In genomic region chr6:140300470-140301145, GRCm38 (mm10) we compare ENCODE assay signal across 9 mouse cellular contexts.
DNase-seq lines count a peak whose midpoint lies in the region; ATAC-seq and TF ChIP-seq lines count a peak whose summit lies in the region.
"Had no signal": no experiment of that assay in that cellular context is flagged by ENCODE, and none has a peak within 500 bp of the region (broad histone marks: within the 10 kb centered on the region; RNA-seq: fewer than 3 reads in every experiment).

No protein-coding gene starts in this region.

- no peaks in the 10 kb centered on the region for H3K36me3 ChIP-seq in midbrain, embryonic 13.5 days
- no peaks in the 10 kb centered on the region for H3K36me3 ChIP-seq in midbrain, embryonic 11.5 days (ENCODE audit: control insufficient read depth, insufficient read depth, low read length)
- H3K36me3 ChIP-seq in neural tube, embryonic 14.5 days (ENCODE audit: control insufficient read depth, insufficient read depth, low read length): no peaks in the 10 kb centered on the region
- H3K36me3 ChIP-seq in thymus, adult 2 months (ENCODE audit: control insufficient read depth, insufficient read depth, low read length): no peaks in the 10 kb centered on the region
- H3K36me3 ChIP-seq: G1E had no signal

- no peak for TF ChIP-seq POLR2A in thymus, adult 2 months (IDR thresholded peaks at IDR 0.05; ENCODE audit: control insufficient read depth, extremely low read depth, insufficient read depth, low read length, poor library complexity)

- no peak for DNase-seq in midbrain, embryonic 11.5 days (ENCODE audit: low spot score, missing footprints)
- DNase-seq in embryo, embryonic 10 days (ENCODE audit: low spot score): peak; percentile 33
- DNase-seq in heart, postnatal 4 days: peak; percentile 71
- DNase-seq in kidney, postnatal 4 days: peak; percentile 84 to 89
- DNase-seq in frontal cortex, postnatal 14 days (ENCODE audit: low spot score in 2 of 2): no peak
- no peak for DNase-seq in thymus, adult 2 months

- H3K27ac ChIP-seq in midbrain, embryonic 13.5 days: no peak overlapping the region
- H3K27ac ChIP-seq in midbrain, embryonic 11.5 days (ENCODE audit: low read depth, low read length): no peak overlapping the region
- H3K27ac ChIP-seq in neural tube, embryonic 14.5 days (ENCODE audit: low read depth, low read length): no peak overlapping the region
- no peak overlapping the region for H3K27ac ChIP-seq in thymus, adult 2 months (ENCODE audit: control insufficient read depth, insufficient read depth, low read length)

- H3K9ac ChIP-seq in midbrain, embryonic 13.5 days (replicated peaks): no peak overlapping the region
- no peak overlapping the region for H3K9ac ChIP-seq in midbrain, embryonic 11.5 days (ENCODE audit: low read length)
- H3K9ac ChIP-seq in neural tube, embryonic 14.5 days (replicated peaks; ENCODE audit: low read depth, low read length): no peak overlapping the region

- no peak overlapping the region for H3K4me2 ChIP-seq in midbrain, embryonic 13.5 days (replicated peaks)
- no peak overlapping the region for H3K4me2 ChIP-seq in midbrain, embryonic 11.5 days
- H3K4me2 ChIP-seq in neural tube, embryonic 14.5 days (ENCODE audit: low read depth, low read length): no peak overlapping the region

- 0 out of 2 replicates have a peak, but pooled peaks have one; percentile 61 for ATAC-seq in midbrain, embryonic 13.5 days
- no peak for ATAC-seq in midbrain, embryonic 11.5 days (ENCODE audit: low FRiP score)
- ATAC-seq in neural tube, embryonic 14.5 days (ENCODE audit: low read depth): peak; percentile 64; the same call in 1 of the 2 replicates

- no peak for TF ChIP-seq CTCF in thymus, adult 2 months (IDR thresholded peaks at IDR 0.05; ENCODE audit: borderline replicate concordance, control insufficient read depth, extremely low read depth, insufficient read depth, low read length, poor library complexity)

- H3K27me3 ChIP-seq in midbrain, embryonic 13.5 days: no peaks in the 10 kb centered on the region
- H3K27me3 ChIP-seq in midbrain, embryonic 11.5 days (ENCODE audit: control insufficient read depth, insufficient read depth, low read length): no peaks in the 10 kb centered on the region
- H3K27me3 ChIP-seq in neural tube, embryonic 14.5 days (ENCODE audit: control insufficient read depth, insufficient read depth, low read length): no peaks in the 10 kb centered on the region
- H3K27me3 ChIP-seq in thymus, adult 2 months (ENCODE audit: control insufficient read depth, insufficient read depth, low read length): no peaks in the 10 kb centered on the region

- H3K4me1 ChIP-seq in midbrain, embryonic 13.5 days (replicated peaks): peaks cover 18% of the 10 kb centered on the region; the same call in 1 of the 2 replicates
- no peaks in the 10 kb centered on the region for H3K4me1 ChIP-seq in midbrain, embryonic 11.5 days (ENCODE audit: control insufficient read depth, insufficient read depth, low read length)
- H3K4me1 ChIP-seq in neural tube, embryonic 14.5 days (ENCODE audit: control insufficient read depth, insufficient read depth, low read length): 0 out of 2 replicates have a peak, but pooled peaks cover 5% of the 10 kb centered on the region
- no peaks in the 10 kb centered on the region for H3K4me1 ChIP-seq in thymus, adult 2 months (replicated peaks; ENCODE audit: control insufficient read depth, insufficient read depth, low read length)

- H3K4me3 ChIP-seq in midbrain, embryonic 13.5 days (replicated peaks): no peak overlapping the region
- no peak overlapping the region for H3K4me3 ChIP-seq in midbrain, embryonic 11.5 days (ENCODE audit: low read depth, low read length)
- no peak overlapping the region for H3K4me3 ChIP-seq in neural tube, embryonic 14.5 days (ENCODE audit: low read depth, low read length)
- H3K4me3 ChIP-seq in thymus, adult 2 months (ENCODE audit: control insufficient read depth, insufficient read depth, low read length): no peak overlapping the region

- no peaks in the 10 kb centered on the region for H3K9me3 ChIP-seq in midbrain, embryonic 13.5 days
- H3K9me3 ChIP-seq in midbrain, embryonic 11.5 days (ENCODE audit: control insufficient read depth, low read length): no peaks in the 10 kb centered on the region
- H3K9me3 ChIP-seq in neural tube, embryonic 14.5 days (ENCODE audit: control insufficient read depth, low read length): no peaks in the 10 kb centered on the region

- 57% methylated on average over 7 of the region's 7 CpGs for WGBS in midbrain, embryonic 13.5 days
- WGBS in midbrain, embryonic 11.5 days: 70% methylated on average over 7 of the region's 7 CpGs
- WGBS in neural tube, embryonic 14.5 days: 24% methylated on average over 7 of the region's 7 CpGs
- WGBS in thymus, adult 2 months: 93% methylated on average over 7 of the region's 7 CpGs

Comparison
In these comparisons a context has a peak if more than half of its experiments do, and no peak if none do; other contexts are left out.
1. DNase-seq: peak in embryo, embryonic 10 days (single experiment), heart, postnatal 4 days (single experiment) and kidney, postnatal 4 days (2 of 2); none in midbrain, embryonic 11.5 days (single experiment), frontal cortex, postnatal 14 days (0 of 2) and thymus, adult 2 months (single experiment).